Mouse (Mus musculus): ENCODE results near the gene Vps13d.

GRCm38 (mm10) chr4:145236027-145236426 lies 41.2 kb upstream of the Vps13d start:
- TF ChIP-seq CTCF (IDR thresholded peaks at IDR 0.05; ENCODE audit: borderline replicate concordance, control insufficient read depth, extremely low read depth, insufficient read depth, low read length, poor library complexity) (no peak), POLR2A (IDR thresholded peaks at IDR 0.05; ENCODE audit: control insufficient read depth, extremely low read depth, insufficient read depth, low read length, poor library complexity) (no peak)
